Mouse (Mus musculus) liver, embryonic 12.5 days (tissue): Measurements from ENCODE around the gene Atp8b5. TPM values are rescaled to one million over a fixed set of nuclear protein-coding genes. Genes with fewer than 3 reads are reported as not detected.

Experiments used
- ATAC-seq: fragments of 200-750 bp; cut with Nextera tagmentation; 2 replicates; pipeline ENCODE4 v1.8.0; 2017; ENCODE audit warnings: moderate number of reproducible peaks, mild to moderate bottlenecking, moderate library complexity
- H3K27ac ChIP-seq: fragments of 300-500 bp; sonication (generic); 2 replicates; pipeline ENCODE4 v1.5.1; 2016; ENCODE audit warnings: mild to moderate bottlenecking
- H3K27me3 ChIP-seq: fragments of 300-500 bp; sonication (generic); replicated peaks from 2 replicates; pipeline ENCODE4 v1.6.1; 2016; ENCODE audit warnings: mild to moderate bottlenecking, moderate library complexity
- H3K36me3 ChIP-seq: fragments of 300-500 bp; sonication (generic); 2 replicates; pipeline ENCODE4 v1.6.1; 2016; ENCODE audit warnings: mild to moderate bottlenecking, moderate library complexity
- H3K4me1 ChIP-seq: fragments of 300-500 bp; sonication (generic); 2 replicates; pipeline ENCODE4 v1.6.1; 2016
- H3K4me2 ChIP-seq: fragments of 300-500 bp; sonication (generic); 2 replicates; pipeline ENCODE4 v1.6.1; 2016; ENCODE audit warnings: mild to moderate bottlenecking, moderate library complexity
- H3K4me3 ChIP-seq: fragments of 300-500 bp; sonication (generic); 2 replicates; pipeline ENCODE4 v1.5.1; 2016; ENCODE audit warnings: mild to moderate bottlenecking, moderate library complexity
- H3K9ac ChIP-seq: fragments of 300-500 bp; sonication (generic); 2 replicates; pipeline ENCODE4 v1.6.1; 2016; ENCODE audit warnings: mild to moderate bottlenecking, moderate library complexity
- H3K9me3 ChIP-seq: fragments of 300-500 bp; sonication (generic); replicated peaks from 2 replicates; pipeline ENCODE4 v1.6.1; 2016; ENCODE audit warnings: mild to moderate bottlenecking, moderate library complexity
- WGBS: fragments of 180-500 bp; shearing (Covaris S2); methylation state at CpG from one replicate; pipeline ENCODE4 v1.1.7; 2016; ENCODE audit not compliant: insufficient replicate concordance; 5-methylcytosine and 5-hydroxymethylcytosine counted together
- polyA plus RNA-seq: library from polyadenylated mRNA; unstranded; fragments of >200 nt; fragmentation: Nextera tagmentation; extraction: Ambion mirVana; gene quantifications from 2 replicates; pipeline ENCODE4 v1.2.1, GENCODE M21; 2016

Gene Atp8b5
- polyA plus RNA-seq, 1 experiment from 2014 or later = 0.27 TPM

- Histone ChIP-seq H3K4me1 (no peaks in the 10 kb centered on the region), H3K27me3 (no peaks in the 10 kb centered on the region), H3K4me3 (no peak overlapping the region), H3K9ac (no peak overlapping the region), H3K36me3 (no peaks in the 10 kb centered on the region), H3K4me2 (no peak overlapping the region), H3K9me3 (no peaks in the 10 kb centered on the region), H3K27ac (no peak overlapping the region)
- no peak for ATAC-seq
- 60% methylated on average over 4 of the region's 4 CpGs for WGBS
Measured at GRCm38 (mm10) chr4:43258556-43258955, 8.4 kb upstream of the Atp8b5 start.

GRCm38 (mm10) chr4:43259435-43259834 is 7.5 kb upstream of the Atp8b5 start:
- Histone ChIP-seq H3K27ac (no peak overlapping the region), H3K27me3 (no peaks in the 10 kb centered on the region), H3K36me3 (no peaks in the 10 kb centered on the region), H3K4me2 (no peak overlapping the region), H3K4me1 (no peaks in the 10 kb centered on the region), H3K4me3 (no peak overlapping the region), H3K9me3 (no peaks in the 10 kb centered on the region), H3K9ac (no peak overlapping the region)
- WGBS = 56% methylated on average over 3 of the region's 3 CpGs
- ATAC-seq = no peak

GRCm38 (mm10) chr4:43260096-43260495 is 6.9 kb upstream of the Atp8b5 start:
- no peak for ATAC-seq
- Histone ChIP-seq H3K4me2 (no peak overlapping the region), H3K4me3 (no peak overlapping the region), H3K9ac (no peak overlapping the region), H3K27me3 (no peaks in the 10 kb centered on the region), H3K27ac (no peak overlapping the region), H3K4me1 (no peaks in the 10 kb centered on the region), H3K36me3 (no peaks in the 10 kb centered on the region), H3K9me3 (no peaks in the 10 kb centered on the region)
- 69% methylated on average over 5 of the region's 5 CpGs for WGBS

DNA sequence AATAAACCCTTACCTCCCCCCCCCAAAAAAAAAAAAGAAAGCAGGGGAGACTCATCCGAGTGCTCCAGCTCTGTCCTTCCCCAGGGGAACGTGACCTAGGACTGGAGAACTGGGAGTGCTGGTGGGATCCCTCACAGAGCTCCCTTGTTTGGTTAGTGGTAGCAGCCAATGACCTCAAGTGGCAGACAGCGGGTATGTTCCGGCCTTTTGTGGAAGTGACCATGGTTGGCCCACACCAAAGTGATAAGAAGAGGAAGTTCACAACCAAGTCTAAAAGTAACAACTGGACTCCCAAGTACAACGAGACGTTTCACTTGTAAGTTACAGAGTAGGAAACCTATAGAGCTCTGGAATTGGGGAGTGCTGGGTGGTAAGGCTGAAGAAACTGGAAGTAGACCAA is 4.1 kb upstream of the Atp8b5 start:
- Histone ChIP-seq H3K9me3 (no peaks in the 10 kb centered on the region), H3K36me3 (no peaks in the 10 kb centered on the region), H3K27ac (no peak overlapping the region), H3K4me2 (no peak overlapping the region), H3K4me1 (peaks cover 10% of the 10 kb centered on the region), H3K9ac (no peak overlapping the region), H3K27me3 (no peaks in the 10 kb centered on the region), H3K4me3 (no peak overlapping the region)
- no peak for ATAC-seq
- 46% methylated on average over 6 of the region's 6 CpGs for WGBS

GRCm38 (mm10) chr4:43266146-43266545 is 813 bp upstream of the Atp8b5 start:
- Histone ChIP-seq H3K4me1 (peaks cover 10% of the 10 kb centered on the region), H3K9ac (no peak overlapping the region), H3K27ac (no peak overlapping the region), H3K4me3 (no peak overlapping the region), H3K4me2 (no peak overlapping the region), H3K9me3 (no peaks in the 10 kb centered on the region), H3K36me3 (no peaks in the 10 kb centered on the region), H3K27me3 (no peaks in the 10 kb centered on the region)
- whole genome bisulfite sequencing = 40% methylated on average over 2 of the region's 2 CpGs
- no peak for ATAC-seq

GRCm38 (mm10) chr4:43267323-43267658 is 332 bp downstream of the Atp8b5 start:
- WGBS = 30% methylated on average over 2 of the region's 2 CpGs
- Histone ChIP-seq H3K4me2 (peak overlapping the region; percentile 61), H3K27me3 (no peaks in the 10 kb centered on the region), H3K9me3 (no peaks in the 10 kb centered on the region), H3K36me3 (no peaks in the 10 kb centered on the region), H3K4me1 (peaks cover 10% of the 10 kb centered on the region), H3K9ac (no peak overlapping the region), H3K27ac (no peak overlapping the region), H3K4me3 (0 out of 2 replicates have a peak overlapping the region, but pooled peaks have one; percentile 27)
- ATAC-seq = no peak

- Histone ChIP-seq H3K9ac (no peak overlapping the region), H3K36me3 (no peaks in the 10 kb centered on the region), H3K4me1 (no peaks in the 10 kb centered on the region), H3K27ac (no peak overlapping the region), H3K9me3 (no peaks in the 10 kb centered on the region), H3K4me3 (no peak overlapping the region), H3K27me3 (no peaks in the 10 kb centered on the region), H3K4me2 (no peak overlapping the region)
- no peak for ATAC-seq
- 81% methylated on average over 5 of the region's 5 CpGs for WGBS
Measured at GRCm38 (mm10) chr4:43285476-43285875, 18.5 kb downstream of the Atp8b5 start.

DNA sequence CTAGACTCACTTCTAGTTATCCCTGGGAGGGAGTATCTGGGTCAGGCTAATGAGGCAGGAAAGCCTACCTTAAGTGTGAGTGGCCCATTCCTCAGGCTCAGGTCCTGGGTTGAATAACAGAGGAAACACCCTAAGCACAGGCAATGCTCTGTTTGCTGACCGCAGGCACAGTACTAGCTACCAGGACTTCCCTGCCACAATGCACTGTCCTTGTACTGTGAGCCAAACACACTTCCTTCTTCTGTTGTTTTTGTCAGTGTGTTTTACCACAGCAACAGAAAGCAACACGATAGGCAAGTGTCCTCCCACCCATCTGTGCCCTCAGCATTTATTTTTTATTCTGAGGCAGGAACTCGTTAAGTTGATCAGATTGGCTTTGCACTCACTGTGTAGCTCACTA is 20.3 kb downstream of the Atp8b5 start:
- H3K4me1 ChIP-seq = no peaks in the 10 kb centered on the region
- 33% methylated on average over 3 of the region's 3 CpGs for WGBS

GRCm38 (mm10) chr4:43294001-43294400 is 27.0 kb downstream of the Atp8b5 start:
- ATAC-seq = no peak
- H3K36me3 ChIP-seq = no peaks in the 10 kb centered on the region
- no peak overlapping the region for H3K9ac ChIP-seq
- H3K4me2 ChIP-seq = no peak overlapping the region
- no peaks in the 10 kb centered on the region for H3K9me3 ChIP-seq
- H3K4me1 ChIP-seq = no peaks in the 10 kb centered on the region
- no peak overlapping the region for H3K27ac ChIP-seq
- no peak overlapping the region for H3K4me3 ChIP-seq
- H3K27me3 ChIP-seq = no peaks in the 10 kb centered on the region
- 34% methylated on average over 6 of the region's 6 CpGs for WGBS

More for the DNA sequence above, 20.3 kb downstream of the Atp8b5 start:
- ATAC-seq = no peak
- no peak overlapping the region for H3K4me3 ChIP-seq
- no peaks in the 10 kb centered on the region for H3K9me3 ChIP-seq
- H3K27ac ChIP-seq = no peak overlapping the region
- no peaks in the 10 kb centered on the region for H3K36me3 ChIP-seq
- H3K9ac ChIP-seq = no peak overlapping the region
- H3K27me3 ChIP-seq = no peaks in the 10 kb centered on the region
- H3K4me2 ChIP-seq = no peak overlapping the region

DNA sequence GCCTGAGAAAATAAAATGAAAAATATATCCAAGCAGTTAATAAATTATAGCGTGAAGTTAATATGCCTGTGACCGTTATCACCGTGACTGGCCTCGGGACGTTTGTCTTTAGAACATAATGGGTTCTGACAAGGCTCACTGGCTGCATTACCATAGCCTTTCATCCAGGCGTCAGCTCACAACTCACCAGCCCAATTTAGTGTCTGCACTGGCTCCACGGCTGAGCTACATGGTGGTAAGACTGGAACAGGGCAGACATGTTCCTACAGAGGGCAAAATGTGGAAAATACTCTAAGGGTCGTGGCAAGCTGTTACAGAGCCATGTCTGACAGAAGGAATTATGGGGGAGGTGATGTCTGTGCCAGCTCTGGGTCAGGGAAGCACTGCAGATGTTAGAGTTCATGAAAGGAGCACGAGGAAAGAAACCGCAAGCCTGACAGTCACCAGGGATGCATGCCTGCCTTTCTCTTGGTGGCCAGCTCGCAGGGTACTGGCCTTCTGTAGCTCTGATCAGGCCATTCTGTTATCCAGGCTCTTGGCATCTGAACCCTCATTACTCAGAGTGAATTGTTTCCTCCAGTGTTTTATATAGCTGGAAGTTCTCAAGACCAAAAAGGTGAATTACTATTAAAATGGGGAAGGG is 42.9 kb downstream of the Atp8b5 start:
- Histone ChIP-seq H3K27ac (no peak overlapping the region), H3K4me2 (no peak overlapping the region), H3K4me1 (no peaks in the 10 kb centered on the region), H3K9ac (no peak overlapping the region), H3K4me3 (no peak overlapping the region), H3K36me3 (no peaks in the 10 kb centered on the region), H3K9me3 (no peaks in the 10 kb centered on the region), H3K27me3 (no peaks in the 10 kb centered on the region)
- ATAC-seq = no peak
- 61% methylated on average over 11 of the region's 11 CpGs for WGBS

GRCm38 (mm10) chr4:43321536-43321935 is 54.6 kb downstream of the Atp8b5 start:
- Histone ChIP-seq H3K9me3 (no peaks in the 10 kb centered on the region), H3K27me3 (no peaks in the 10 kb centered on the region), H3K27ac (no peak overlapping the region), H3K4me3 (no peak overlapping the region), H3K4me2 (no peak overlapping the region), H3K4me1 (no peaks in the 10 kb centered on the region), H3K36me3 (no peaks in the 10 kb centered on the region), H3K9ac (no peak overlapping the region)
- 47% methylated on average over 4 of the region's 4 CpGs for WGBS
- ATAC-seq = no peak

DNA sequence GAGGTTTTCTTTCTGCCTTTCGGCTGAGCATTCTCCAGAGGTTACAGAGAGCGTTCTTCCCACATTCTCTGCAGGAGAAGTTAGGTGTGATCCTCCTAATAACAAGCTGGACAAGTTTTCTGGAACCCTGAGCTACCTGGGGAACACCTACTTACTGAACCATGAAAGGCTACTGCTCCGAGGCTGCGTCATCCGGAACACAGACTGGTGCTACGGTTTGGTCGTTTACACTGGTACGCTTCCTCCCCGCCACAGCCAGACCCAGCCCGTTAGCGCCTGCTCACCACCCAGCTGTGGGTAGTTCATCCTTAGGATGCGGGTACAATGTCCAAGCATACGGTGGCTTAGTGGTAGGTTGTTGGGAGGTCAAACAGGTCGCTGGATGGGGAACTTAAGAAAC is 55.4 kb downstream of the Atp8b5 start:
- H3K4me1 ChIP-seq = no peaks in the 10 kb centered on the region
- no peak for ATAC-seq
- H3K27ac ChIP-seq = no peak overlapping the region
- no peak overlapping the region for H3K9ac ChIP-seq
- H3K4me2 ChIP-seq = no peak overlapping the region
- no peaks in the 10 kb centered on the region for H3K36me3 ChIP-seq
- WGBS = 73% methylated on average over 14 of the region's 14 CpGs
- no peaks in the 10 kb centered on the region for H3K27me3 ChIP-seq
- H3K9me3 ChIP-seq = no peaks in the 10 kb centered on the region
- no peak overlapping the region for H3K4me3 ChIP-seq

DNA sequence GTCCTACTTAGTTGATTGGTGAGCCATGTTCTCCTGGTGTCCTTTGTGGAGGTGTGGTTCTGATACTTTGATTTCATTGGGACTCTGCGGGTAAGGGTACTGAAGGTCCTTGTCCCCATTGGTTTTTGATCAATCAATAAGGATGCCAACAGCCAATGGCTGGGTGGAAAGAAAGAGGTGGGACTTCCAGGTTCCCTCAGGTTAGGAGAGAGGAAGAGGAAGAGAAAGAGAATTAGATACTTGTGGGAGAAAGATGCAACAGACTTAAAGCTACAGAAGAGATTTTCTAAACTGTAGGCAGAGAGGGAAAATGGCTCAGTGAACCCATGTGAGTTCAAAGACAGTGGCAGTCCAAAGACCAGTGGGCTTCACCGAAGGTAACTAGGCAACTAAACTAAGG is 60.2 kb downstream of the Atp8b5 start:
- ATAC-seq = no peak

More for the DNA sequence above, 60.2 kb downstream of the Atp8b5 start:
- H3K4me3 ChIP-seq = no peak overlapping the region
- no peaks in the 10 kb centered on the region for H3K9me3 ChIP-seq
- H3K4me2 ChIP-seq = no peak overlapping the region
- 78% methylated on average over 2 of the region's 2 CpGs for WGBS
- no peak overlapping the region for H3K9ac ChIP-seq
- no peaks in the 10 kb centered on the region for H3K27me3 ChIP-seq
- H3K36me3 ChIP-seq = no peaks in the 10 kb centered on the region
- H3K27ac ChIP-seq = no peak overlapping the region
- no peaks in the 10 kb centered on the region for H3K4me1 ChIP-seq
